Mouse (Mus musculus) small intestine, adult 2 months (tissue): ENCODE measurements around the gene Denr. TPM values are rescaled to one million over a fixed set of nuclear protein-coding genes. Genes with fewer than 3 reads are reported as not detected.

Experiments used
- H3K27ac ChIP-seq: fragments of 200-500 bp; 2 replicates; pipeline ENCODE4 v1.5.1; 2012; ENCODE audit warnings: low read depth, low read length, control low read depth, inconsistent platforms; ENCODE audit not compliant: insufficient read depth
- H3K27me3 ChIP-seq: fragments of 200-500 bp; 2 replicates; pipeline ENCODE4 v1.6.1; 2012; ENCODE audit warnings: mild to moderate bottlenecking, moderate library complexity, low read length, inconsistent platforms; ENCODE audit not compliant: control insufficient read depth, insufficient read depth
- H3K36me3 ChIP-seq: fragments of 200-500 bp; 2 replicates; pipeline ENCODE4 v1.6.1; 2012; ENCODE audit warnings: mild to moderate bottlenecking, low read length, control low read depth, inconsistent platforms; ENCODE audit not compliant: control insufficient read depth, insufficient read depth
- H3K4me1 ChIP-seq: fragments of 200-500 bp; 2 replicates; pipeline ENCODE4 v1.6.1; 2012; ENCODE audit warnings: low read length, inconsistent platforms, mixed read lengths; ENCODE audit not compliant: control insufficient read depth, insufficient read depth, insufficient read length
- H3K4me3 ChIP-seq: fragments of 200-500 bp; 2 replicates; pipeline ENCODE4 v1.5.1; 2012; ENCODE audit warnings: low read depth, mild to moderate bottlenecking, control low read depth, inconsistent platforms, low read length, moderate library complexity
- CTCF ChIP-seq: fragments of 200-500 bp; IDR thresholded peaks from 2 replicates; pipeline ENCODE4 v1.5.1; 2012; ENCODE audit warnings: low read depth, mild to moderate bottlenecking, control low read depth, inconsistent platforms, low read length, moderate library complexity, mixed read lengths; ENCODE audit not compliant: insufficient replicate concordance, insufficient read length; ENCODE audit errors: extremely low read depth
- POLR2A ChIP-seq: fragments of 200-500 bp; IDR thresholded peaks from 2 replicates; pipeline ENCODE4 v1.6.1; 2012; ENCODE audit warnings: low read depth, mild to moderate bottlenecking, control low read depth, inconsistent platforms, low read length, moderate library complexity
- WGBS: fragments of 180-500 bp; shearing (Covaris S2); methylation state at CpG from one replicate; pipeline ENCODE4 v1.1.7; 2018; 5-methylcytosine and 5-hydroxymethylcytosine counted together
- polyA plus RNA-seq: library from polyadenylated mRNA; depleted of rRNA; stranded (reverse); fragments of >200 nt; gene quantifications from 2 replicates; pipeline ENCODE4 v1.2.3, GENCODE M21; 2012

The Denr gene
- polyA plus RNA-seq, 1 experiment = 2.4 TPM

- Histone ChIP-seq H3K27me3 (no peaks in the 10 kb centered on the region), H3K4me3 (no peak overlapping the region), H3K4me1 (peaks cover 3% of the 10 kb centered on the region; the same call in 1 of the 2 replicates), H3K36me3 (no peaks in the 10 kb centered on the region), H3K27ac (no peak overlapping the region)
- TF ChIP-seq POLR2A (no peak), CTCF (no peak)
Measured at GRCm38 (mm10) chr5:123932927-123933326, 26.0 kb downstream of the Denr start.

- Histone ChIP-seq H3K4me1 (peaks cover 3% of the 10 kb centered on the region; the same call in 1 of the 2 replicates), H3K36me3 (no peaks in the 10 kb centered on the region), H3K27me3 (no peaks in the 10 kb centered on the region), H3K4me3 (no peak overlapping the region), H3K27ac (no peak overlapping the region)
- 95% methylated on average over 12 of the region's 12 CpGs for WGBS
- no peak for TF ChIP-seq CTCF
- no peak for TF ChIP-seq POLR2A
Measured at GRCm38 (mm10) chr5:123933556-123933955, 26.6 kb downstream of the Denr start.

GRCm38 (mm10) chr5:123933957-123934591 lies 27.1 kb downstream of the Denr start:
- TF ChIP-seq POLR2A (no peak), CTCF (no peak)
- WGBS = 51% methylated on average over 18 of the region's 18 CpGs
- no peaks in the 10 kb centered on the region for H3K27me3 ChIP-seq
- no peak overlapping the region for H3K4me3 ChIP-seq
- H3K4me1 ChIP-seq = peaks cover 3% of the 10 kb centered on the region; the same call in 1 of the 2 replicates
- H3K27ac ChIP-seq = no peak overlapping the region
- H3K36me3 ChIP-seq = no peaks in the 10 kb centered on the region

GRCm38 (mm10) chr5:123935931-123936330 lies 29.0 kb downstream of the Denr start:
- Histone ChIP-seq H3K27me3 (no peaks in the 10 kb centered on the region), H3K4me1 (peaks cover 3% of the 10 kb centered on the region; the same call in 1 of the 2 replicates), H3K4me3 (no peak overlapping the region), H3K27ac (no peak overlapping the region), H3K36me3 (no peaks in the 10 kb centered on the region)
- no peak for TF ChIP-seq CTCF
- no peak for TF ChIP-seq POLR2A
- WGBS = 90% methylated on average over 5 of the region's 5 CpGs

GRCm38 (mm10) chr5:123938479-123938878 lies 31.5 kb downstream of the Denr start:
- Histone ChIP-seq H3K36me3 (no peaks in the 10 kb centered on the region), H3K4me1 (peaks cover 2% of the 10 kb centered on the region; the same call in 1 of the 2 replicates), H3K27me3 (no peaks in the 10 kb centered on the region), H3K27ac (no peak overlapping the region), H3K4me3 (no peak overlapping the region)
- WGBS = 76% methylated on average over 5 of the region's 5 CpGs
- no peak for TF ChIP-seq POLR2A
- no peak for TF ChIP-seq CTCF

- Histone ChIP-seq H3K27ac (no peak overlapping the region), H3K27me3 (no peaks in the 10 kb centered on the region), H3K4me1 (no peaks in the 10 kb centered on the region), H3K36me3 (no peaks in the 10 kb centered on the region), H3K4me3 (no peak overlapping the region)
- TF ChIP-seq CTCF (no peak), POLR2A (no peak)
- WGBS = 72% methylated on average over 4 of the region's 4 CpGs
Measured at GRCm38 (mm10) chr5:123946546-123946945, 39.6 kb downstream of the Denr start.

GRCm38 (mm10) chr5:123947041-123947761 lies 40.2 kb downstream of the Denr start:
- H3K27me3 ChIP-seq = no peaks in the 10 kb centered on the region
- H3K36me3 ChIP-seq = no peaks in the 10 kb centered on the region
- 47% methylated on average over 7 of the region's 7 CpGs for WGBS
- no peak overlapping the region for H3K27ac ChIP-seq
- H3K4me1 ChIP-seq = no peaks in the 10 kb centered on the region
- no peak for TF ChIP-seq CTCF
- no peak for TF ChIP-seq POLR2A
- H3K4me3 ChIP-seq = no peak overlapping the region
